Mouse (Mus musculus) erythroblast, embryonic 14.5 days (primary cell): ENCODE measurements around the gene Tgm3. TPM values are rescaled to one million over a fixed set of nuclear protein-coding genes. Genes with fewer than 3 reads are reported as not detected.

Experiments
- H3K27me3 ChIP-seq: 2 replicates; pipeline ENCODE4 v1.6.1; 2012; ENCODE audit warnings: inconsistent platforms; ENCODE audit not compliant: control insufficient read depth
- H3K36me3 ChIP-seq: 2 replicates; pipeline ENCODE4 v1.6.1; 2012; ENCODE audit warnings: mild to moderate bottlenecking, inconsistent platforms; ENCODE audit not compliant: control insufficient read depth
- H3K4me1 ChIP-seq: 2 replicates; pipeline ENCODE4 v1.6.1; 2012; ENCODE audit warnings: inconsistent platforms; ENCODE audit not compliant: control insufficient read depth
- H3K4me3 ChIP-seq: replicated peaks from 2 replicates; pipeline ENCODE3; 2012; ENCODE audit warnings: moderate library complexity, mild to moderate bottlenecking, inconsistent platforms
- H3K9me3 ChIP-seq: 2 replicates; pipeline ENCODE4 v1.6.1; 2012; ENCODE audit warnings: low read length, inconsistent platforms, mixed read lengths; ENCODE audit not compliant: control insufficient read depth
- GATA1 ChIP-seq: IDR thresholded peaks from 2 replicates; pipeline ENCODE4 v1.6.1; 2012; ENCODE audit warnings: low read length, inconsistent platforms, mixed read lengths
- TAL1 ChIP-seq: IDR thresholded peaks from 3 replicates; pipeline ENCODE4 v1.6.1; 2012; ENCODE audit warnings: low read length, inconsistent platforms, mixed read lengths
- polyA plus RNA-seq: library from polyadenylated mRNA; stranded (reverse); fragments of >175 nt; gene quantifications from 2 replicates; pipeline ENCODE4 v1.2.3, GENCODE M21; 2012

The Tgm3 gene
- polyA plus RNA-seq, 1 experiment = not detected

GRCm38 (mm10) chr2:130047923-130048440 is 35.8 kb downstream of the Tgm3 start:
- no peaks in the 10 kb centered on the region for H3K9me3 ChIP-seq
- no peaks in the 10 kb centered on the region for H3K27me3 ChIP-seq
- no peak for TF ChIP-seq TAL1
- TF ChIP-seq GATA1 = no peak
- no peaks in the 10 kb centered on the region for H3K4me1 ChIP-seq
- H3K4me3 ChIP-seq = no peak overlapping the region
- H3K36me3 ChIP-seq = no peaks in the 10 kb centered on the region

GRCm38 (mm10) chr2:130048792-130049191 is 36.6 kb downstream of the Tgm3 start:
- no peaks in the 10 kb centered on the region for H3K36me3 ChIP-seq
- no peaks in the 10 kb centered on the region for H3K4me1 ChIP-seq
- no peak overlapping the region for H3K4me3 ChIP-seq
- no peaks in the 10 kb centered on the region for H3K9me3 ChIP-seq
- TF ChIP-seq TAL1 = no peak
- no peak for TF ChIP-seq GATA1
- H3K27me3 ChIP-seq = no peaks in the 10 kb centered on the region

GRCm38 (mm10) chr2:130058149-130058548 is 46.0 kb downstream of the Tgm3 start:
- no peak for TF ChIP-seq GATA1
- no peak for TF ChIP-seq TAL1
- Histone ChIP-seq H3K9me3 (no peaks in the 10 kb centered on the region), H3K4me3 (no peak overlapping the region), H3K4me1 (no peaks in the 10 kb centered on the region), H3K36me3 (no peaks in the 10 kb centered on the region), H3K27me3 (no peaks in the 10 kb centered on the region)

GRCm38 (mm10) chr2:130068228-130068627 is 56.1 kb downstream of the Tgm3 start:
- no peaks in the 10 kb centered on the region for H3K4me1 ChIP-seq
- no peak for TF ChIP-seq TAL1
- no peak for TF ChIP-seq GATA1
- no peaks in the 10 kb centered on the region for H3K36me3 ChIP-seq
- H3K27me3 ChIP-seq = no peaks in the 10 kb centered on the region
- H3K9me3 ChIP-seq = no peaks in the 10 kb centered on the region
- no peak overlapping the region for H3K4me3 ChIP-seq

GRCm38 (mm10) chr2:130070396-130070795 is 58.2 kb downstream of the Tgm3 start:
- Histone ChIP-seq H3K36me3 (no peaks in the 10 kb centered on the region), H3K27me3 (no peaks in the 10 kb centered on the region), H3K9me3 (no peaks in the 10 kb centered on the region), H3K4me1 (no peaks in the 10 kb centered on the region), H3K4me3 (no peak overlapping the region)
- TF ChIP-seq GATA1 = no peak
- TF ChIP-seq TAL1 = no peak

Other genes with a start within 250 kb of the Tgm3 start
- 0.74 and 1.0 TPM in 2 replicates for gene Stk35, start 211.8 kb upstream of the Tgm3 start, polyA plus RNA-seq
- gene Tgm6, start 100.1 kb downstream of the Tgm3 start, polyA plus RNA-seq = not detected in 2 replicates
- gene Snrpb, start 167.1 kb downstream of the Tgm3 start, polyA plus RNA-seq = 43.6 and 46.0 TPM in 2 replicates
- gene Tmc2, start 182.8 kb downstream of the Tgm3 start, polyA plus RNA-seq = not detected in 2 replicates